Mouse (Mus musculus) activated CD4-positive, CD25-positive, alpha-beta regulatory T cell, adult 4 months (primary cell): ENCODE results near the gene H2-Aa. TPM values are rescaled to one million over a fixed set of nuclear protein-coding genes. Genes with fewer than 3 reads are reported as not detected.

Experiments
- ATAC-seq: one replicate; pipeline ENCODE4 v1.8.0; 2017
- polyA plus RNA-seq, 2 experiments: library from polyadenylated mRNA; unstranded; fragments of 100-300 nt; shearing (Covaris generic); gene quantifications; one replicate each; pipeline ENCODE4 v1.2.1; 2017

H2-Aa gene
- polyA plus RNA-seq, 2 experiments from 2014 or later: 4.0 to 79.3 TPM

- ATAC-seq: no peak
Observed at GRCm38 (mm10) chr17:34299356-34299755, 11.7 kb upstream of the H2-Aa start.

GRCm38 (mm10) chr17:34295891-34296794, 8.5 kb upstream of the H2-Aa start:
- peak; percentile 76 for ATAC-seq

- ATAC-seq: no peak
Observed at GRCm38 (mm10) chr17:34295307-34295706, 7.7 kb upstream of the H2-Aa start.

GRCm38 (mm10) chr17:34294249-34294648, 6.6 kb upstream of the H2-Aa start:
- no peak for ATAC-seq

- ATAC-seq: no peak
Observed at GRCm38 (mm10) chr17:34293533-34293932, 5.9 kb upstream of the H2-Aa start.

DNA sequence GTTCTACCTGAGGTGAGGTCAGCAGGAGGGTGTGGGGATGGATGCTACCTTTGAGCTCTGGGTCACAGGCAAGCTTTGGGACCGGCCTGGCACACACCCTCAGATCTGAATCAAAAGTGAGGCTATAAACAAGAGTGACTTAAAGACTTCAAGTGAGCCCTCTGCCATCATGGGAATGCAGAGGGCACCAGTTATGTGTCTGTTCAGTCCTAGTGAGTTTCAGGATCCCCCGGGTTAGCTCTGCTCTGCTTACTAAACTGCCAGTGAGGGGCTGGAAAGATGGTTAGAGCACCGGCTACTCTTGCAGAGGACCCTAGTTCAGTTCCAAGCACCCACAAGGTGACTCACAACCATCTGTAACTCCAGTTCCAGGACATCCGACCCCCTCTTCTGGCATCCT, 4.9 kb upstream of the H2-Aa start:
- ATAC-seq: no peak

DNA sequence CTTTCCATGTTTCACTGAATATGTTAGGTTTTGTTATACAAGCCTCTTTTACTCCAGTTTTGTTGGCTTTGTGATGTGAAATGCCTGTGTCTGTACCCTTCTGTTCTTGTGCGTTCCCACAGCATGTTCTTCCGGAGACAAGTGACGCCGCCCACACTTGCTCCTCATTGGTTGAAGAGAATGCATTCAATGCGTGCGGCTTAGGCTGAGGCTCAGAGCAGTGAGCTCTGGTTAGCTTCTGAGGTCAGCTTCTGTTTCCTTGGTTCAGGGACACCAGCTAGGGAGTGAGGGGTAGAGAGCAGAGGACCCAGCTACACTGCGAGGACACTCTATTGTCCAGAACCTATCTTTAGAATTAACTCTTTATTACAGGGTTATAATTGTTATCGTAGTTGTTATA, 4.0 kb upstream of the H2-Aa start:
- ATAC-seq: peak; percentile 57

DNA sequence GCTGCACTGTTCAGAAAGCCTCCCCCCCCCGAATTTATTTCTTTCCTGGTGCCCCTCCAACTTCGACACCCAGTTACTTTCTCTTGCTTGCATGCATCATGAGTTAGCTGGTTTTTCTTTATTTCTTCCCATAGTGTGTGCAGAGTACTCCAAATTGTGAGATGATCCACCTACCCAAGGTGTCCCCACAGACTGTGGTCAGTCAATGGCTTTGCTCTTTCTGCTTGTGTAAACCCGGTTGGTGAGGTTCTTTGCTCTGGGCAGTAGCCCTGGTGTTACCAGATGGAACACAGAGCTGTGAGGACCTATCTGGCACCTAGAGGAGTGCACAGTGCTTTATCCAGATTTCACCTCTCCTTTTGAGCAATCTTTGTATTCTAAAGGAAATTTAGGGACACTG, 508 bp upstream of the H2-Aa start:
- no peak for ATAC-seq

- ATAC-seq: no peak
Observed at GRCm38 (mm10) chr17:34286999-34287398, 624 bp downstream of the H2-Aa start.

GRCm38 (mm10) chr17:34286501-34286900, 1.1 kb downstream of the H2-Aa start:
- ATAC-seq: no peak

DNA sequence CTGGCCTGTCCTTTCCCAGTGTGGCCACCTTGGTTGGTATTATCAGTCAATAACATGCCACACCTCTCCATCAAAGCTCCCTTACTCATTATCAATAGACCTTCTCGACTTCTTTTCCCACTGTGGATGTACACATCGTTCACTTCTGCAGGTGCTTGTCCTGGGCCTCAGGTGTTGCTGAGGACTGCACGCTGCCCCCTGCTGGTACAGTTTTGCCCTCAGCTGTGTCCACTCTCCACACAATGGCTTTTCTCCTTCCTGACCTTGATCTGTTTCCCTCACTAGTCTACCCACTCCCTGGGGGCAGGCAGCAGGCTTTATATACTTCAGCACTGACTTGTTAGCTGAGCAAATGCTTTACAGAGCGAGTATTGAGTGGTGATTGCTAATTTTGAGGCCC, 1.8 kb downstream of the H2-Aa start:
- ATAC-seq: no peak

- ATAC-seq: no peak
Observed at GRCm38 (mm10) chr17:34285371-34285770, 2.3 kb downstream of the H2-Aa start.

GRCm38 (mm10) chr17:34281836-34282235, 5.8 kb downstream of the H2-Aa start:
- ATAC-seq: no peak

- ATAC-seq: no peak
Observed at GRCm38 (mm10) chr17:34280499-34281038, 7.1 kb downstream of the H2-Aa start.

GRCm38 (mm10) chr17:34272102-34272501, 15.5 kb downstream of the H2-Aa start:
- ATAC-seq: no peak

GRCm38 (mm10) chr17:34270940-34271339, 16.7 kb downstream of the H2-Aa start:
- no peak for ATAC-seq

DNA sequence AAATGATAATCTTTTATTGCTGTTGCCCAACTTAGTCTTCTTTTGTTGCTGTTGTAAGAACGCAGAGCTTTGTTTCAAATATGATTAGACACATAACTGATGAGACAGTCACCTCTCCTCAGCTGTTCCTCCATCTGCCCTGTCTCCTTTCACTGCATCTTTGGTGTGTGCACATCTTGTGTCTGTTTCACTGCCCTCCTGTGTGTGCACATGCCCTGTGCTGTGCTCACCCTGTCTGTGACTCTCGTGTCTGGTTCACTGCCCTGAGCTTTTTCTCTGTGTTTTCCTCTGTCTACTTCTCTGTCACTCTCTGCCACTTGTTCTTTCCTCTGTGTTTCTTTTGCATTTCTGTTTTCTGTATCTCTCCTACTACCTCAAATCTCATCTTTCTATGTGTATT, 17.4 kb downstream of the H2-Aa start:
- ATAC-seq: no peak

DNA sequence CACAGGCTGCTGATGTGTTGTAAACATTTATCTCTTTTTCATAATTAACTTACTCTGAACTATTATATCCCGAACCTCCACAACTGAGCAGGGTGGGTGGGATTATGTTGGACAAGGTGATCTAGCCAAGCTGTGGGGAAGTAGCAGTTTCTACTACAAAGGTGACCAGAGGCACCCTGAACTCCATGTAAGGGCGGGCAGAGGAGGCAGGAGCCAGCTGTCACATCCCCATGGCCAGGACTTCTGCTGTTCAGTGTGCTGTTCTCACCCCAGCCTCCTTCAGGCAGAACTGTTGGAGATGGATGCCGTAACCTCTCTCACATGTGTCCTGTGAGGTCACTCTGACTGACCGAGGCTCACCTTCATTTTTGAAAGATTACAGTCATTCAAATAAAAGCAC, 17.8 kb downstream of the H2-Aa start:
- ATAC-seq: no peak

GRCm38 (mm10) chr17:34268748-34269147, 18.9 kb downstream of the H2-Aa start:
- no peak for ATAC-seq

DNA sequence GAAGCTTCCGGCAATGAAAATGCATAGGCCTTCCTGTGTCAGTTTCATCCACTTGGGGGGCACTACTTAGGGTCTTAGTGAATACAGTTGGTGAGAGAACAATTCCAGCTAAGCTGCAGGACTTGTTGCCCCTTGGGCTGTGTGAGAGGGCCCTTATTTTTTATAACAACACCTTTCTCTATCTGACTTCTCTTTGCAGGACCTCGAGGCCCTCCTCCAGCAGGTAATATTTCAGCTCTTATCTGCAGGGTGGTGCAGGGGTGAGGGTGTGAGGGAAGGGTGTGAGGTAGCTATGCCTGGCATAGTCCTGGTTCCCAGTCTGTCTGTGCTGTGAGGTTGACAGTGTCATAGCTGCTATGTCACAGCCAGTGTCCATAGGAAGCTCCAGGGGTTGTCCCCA, 19.4 kb downstream of the H2-Aa start:
- ATAC-seq: no peak

DNA sequence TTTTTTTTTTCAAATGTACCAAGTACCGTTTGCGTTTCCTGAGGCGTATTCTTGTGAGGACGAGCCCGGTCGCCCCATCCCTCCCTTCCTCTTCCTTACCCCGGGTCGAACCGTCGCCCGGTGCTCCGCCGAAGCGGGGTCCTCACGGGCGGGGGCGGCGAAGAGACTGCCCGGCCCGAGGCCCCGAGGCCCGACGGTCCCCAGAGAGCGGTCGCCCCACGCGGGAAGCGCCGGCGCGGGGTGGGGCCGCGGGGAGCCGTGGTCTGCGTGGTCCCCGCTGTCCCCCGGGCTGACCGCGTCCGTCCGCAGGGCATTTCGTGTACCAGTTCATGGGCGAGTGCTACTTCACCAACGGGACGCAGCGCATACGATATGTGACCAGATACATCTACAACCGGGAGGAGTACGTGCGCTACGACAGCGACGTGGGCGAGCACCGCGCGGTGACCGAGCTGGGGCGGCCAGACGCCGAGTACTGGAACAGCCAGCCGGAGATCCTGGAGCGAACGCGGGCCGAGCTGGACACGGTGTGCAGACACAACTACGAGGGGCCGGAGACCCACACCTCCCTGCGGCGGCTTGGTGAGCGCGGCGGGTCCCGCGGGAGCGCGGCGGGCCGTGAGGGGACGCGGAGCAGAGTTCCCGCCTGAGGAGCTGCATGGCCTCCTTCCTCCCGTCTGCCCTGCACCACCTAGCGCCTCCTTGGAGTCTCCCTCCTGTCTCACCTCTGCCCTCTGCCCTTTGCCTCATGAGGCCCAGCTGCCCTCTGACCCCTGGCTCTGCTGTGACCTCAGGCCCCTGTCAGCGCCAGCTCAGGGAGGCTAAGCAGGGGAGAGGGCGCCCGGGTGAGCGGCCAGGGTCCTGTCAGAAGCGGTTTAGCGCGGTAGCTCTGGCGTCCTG, 22.9 kb downstream of the H2-Aa start:
- ATAC-seq: no peak

- ATAC-seq: no peak
Observed at GRCm38 (mm10) chr17:34263811-34264371, 23.7 kb downstream of the H2-Aa start.

- ATAC-seq: peak; percentile 86
Observed at GRCm38 (mm10) chr17:34263068-34263467, 24.6 kb downstream of the H2-Aa start.
